Mouse (Mus musculus): ENCODE measurements around the gene Trmu. TPM values are rescaled to one million over a fixed set of nuclear protein-coding genes. Genes with fewer than 3 reads are reported as not detected.
A peak's percentile ranks its signal among the peaks of the same experiment; 100 is the strongest.

Trmu gene
- polyA plus RNA-seq, 1 experiment, result 73.4 TPM

DNA sequence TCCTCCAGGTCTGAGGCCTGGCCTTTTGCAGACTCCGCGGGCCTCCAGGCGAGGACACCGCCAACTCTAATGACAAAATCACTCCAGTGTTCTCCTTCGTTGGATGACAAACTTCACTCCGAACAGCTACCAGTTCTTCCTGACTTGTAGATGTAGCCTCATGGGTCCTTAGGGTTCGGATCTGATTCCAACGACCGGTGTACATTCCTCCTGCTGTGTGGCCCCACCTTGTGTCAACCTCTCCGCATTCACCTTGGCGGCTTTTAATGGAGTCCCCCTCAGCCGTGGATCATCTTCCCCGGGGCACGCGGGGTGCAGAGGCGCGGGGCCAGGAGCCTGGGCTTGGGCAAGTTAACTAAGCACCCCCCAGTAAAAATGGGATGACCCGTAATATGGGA, 385 bp downstream of the Trmu start:
- no peak for DNase-seq
- Histone ChIP-seq H3K4me1 (ENCODE audit: control insufficient read depth, insufficient read depth, low read length) (peaks cover 4% of the 10 kb centered on the region; the same call in 1 of the 2 replicates), H3K27me3 (ENCODE audit: control insufficient read depth, insufficient read depth, low read length) (no peaks in the 10 kb centered on the region), H3K4me3 (replicated peaks; ENCODE audit: insufficient read depth, low read depth, low read length) (peak overlapping the region; percentile 57), H3K27ac (ENCODE audit: insufficient read depth, low read length) (peak overlapping the region; percentile 58)
- TF ChIP-seq POLR2A (IDR thresholded peaks at IDR 0.05; ENCODE audit: borderline replicate concordance, insufficient read depth, low read length), result no peak
- TF ChIP-seq CTCF (IDR thresholded peaks at IDR 0.05; ENCODE audit: borderline replicate concordance, insufficient read depth, low read depth, low read length), result no peak
- under 1% methylated on average over 18 of the region's 18 CpGs for WGBS

GRCm38 (mm10) chr15:85885606-85886005, 6.5 kb downstream of the Trmu start:
- Histone ChIP-seq H3K27ac (ENCODE audit: insufficient read depth, low read length) (no peak overlapping the region), H3K4me1 (ENCODE audit: control insufficient read depth, insufficient read depth, low read length) (peaks cover 3% of the 10 kb centered on the region; the same call in 1 of the 2 replicates), H3K27me3 (ENCODE audit: control insufficient read depth, insufficient read depth, low read length) (no peaks in the 10 kb centered on the region), H3K4me3 (replicated peaks; ENCODE audit: insufficient read depth, low read depth, low read length) (no peak overlapping the region)
- TF ChIP-seq POLR2A (IDR thresholded peaks at IDR 0.05; ENCODE audit: borderline replicate concordance, insufficient read depth, low read length) (no peak), CTCF (IDR thresholded peaks at IDR 0.05; ENCODE audit: borderline replicate concordance, insufficient read depth, low read depth, low read length) (no peak)
- DNase-seq, result no peak
- 89% methylated on average over 5 of the region's 5 CpGs for WGBS

GRCm38 (mm10) chr15:85889235-85889634, 10.1 kb downstream of the Trmu start:
- Histone ChIP-seq H3K27ac (ENCODE audit: insufficient read depth, low read length) (no peak overlapping the region), H3K27me3 (ENCODE audit: control insufficient read depth, insufficient read depth, low read length) (no peaks in the 10 kb centered on the region), H3K4me1 (ENCODE audit: control insufficient read depth, insufficient read depth, low read length) (peaks cover 5% of the 10 kb centered on the region; the same call in 1 of the 2 replicates), H3K4me3 (replicated peaks; ENCODE audit: insufficient read depth, low read depth, low read length) (no peak overlapping the region)
- WGBS, result 88% methylated on average over 4 of the region's 4 CpGs
- no peak for DNase-seq
- TF ChIP-seq POLR2A (IDR thresholded peaks at IDR 0.05; ENCODE audit: borderline replicate concordance, insufficient read depth, low read length) (no peak), CTCF (IDR thresholded peaks at IDR 0.05; ENCODE audit: borderline replicate concordance, insufficient read depth, low read depth, low read length) (no peak)

DNA sequence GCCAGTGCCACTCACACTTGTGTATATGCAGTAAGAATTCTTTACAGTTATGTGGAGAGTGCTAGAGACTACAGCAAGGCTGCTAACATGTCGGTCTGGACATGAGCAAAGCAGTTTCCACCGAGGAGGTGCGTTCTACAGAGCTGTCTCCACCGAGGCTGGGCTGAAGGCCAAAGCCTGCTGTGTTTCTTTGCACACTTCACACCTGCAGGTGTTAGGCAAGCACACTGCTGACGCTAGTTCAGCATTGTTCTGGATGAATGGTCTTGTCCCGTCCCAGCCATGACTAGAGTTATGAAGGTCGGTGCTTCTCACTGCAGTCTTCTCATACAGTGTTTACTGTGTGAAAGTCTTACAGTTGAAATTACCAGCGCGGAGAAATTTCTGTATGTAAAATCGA, 12.9 kb downstream of the Trmu start:
- Histone ChIP-seq H3K27ac (ENCODE audit: insufficient read depth, low read length) (no peak overlapping the region), H3K27me3 (ENCODE audit: control insufficient read depth, insufficient read depth, low read length) (no peaks in the 10 kb centered on the region), H3K4me1 (ENCODE audit: control insufficient read depth, insufficient read depth, low read length) (peaks cover 5% of the 10 kb centered on the region; the same call in 1 of the 2 replicates), H3K4me3 (replicated peaks; ENCODE audit: insufficient read depth, low read depth, low read length) (no peak overlapping the region)
- DNase-seq, result peak; percentile 53 to 67
- TF ChIP-seq CTCF (IDR thresholded peaks at IDR 0.05; ENCODE audit: borderline replicate concordance, insufficient read depth, low read depth, low read length) (no peak), POLR2A (IDR thresholded peaks at IDR 0.05; ENCODE audit: borderline replicate concordance, insufficient read depth, low read length) (no peak)
- WGBS, result 25% methylated on average over 10 of the region's 10 CpGs

DNA sequence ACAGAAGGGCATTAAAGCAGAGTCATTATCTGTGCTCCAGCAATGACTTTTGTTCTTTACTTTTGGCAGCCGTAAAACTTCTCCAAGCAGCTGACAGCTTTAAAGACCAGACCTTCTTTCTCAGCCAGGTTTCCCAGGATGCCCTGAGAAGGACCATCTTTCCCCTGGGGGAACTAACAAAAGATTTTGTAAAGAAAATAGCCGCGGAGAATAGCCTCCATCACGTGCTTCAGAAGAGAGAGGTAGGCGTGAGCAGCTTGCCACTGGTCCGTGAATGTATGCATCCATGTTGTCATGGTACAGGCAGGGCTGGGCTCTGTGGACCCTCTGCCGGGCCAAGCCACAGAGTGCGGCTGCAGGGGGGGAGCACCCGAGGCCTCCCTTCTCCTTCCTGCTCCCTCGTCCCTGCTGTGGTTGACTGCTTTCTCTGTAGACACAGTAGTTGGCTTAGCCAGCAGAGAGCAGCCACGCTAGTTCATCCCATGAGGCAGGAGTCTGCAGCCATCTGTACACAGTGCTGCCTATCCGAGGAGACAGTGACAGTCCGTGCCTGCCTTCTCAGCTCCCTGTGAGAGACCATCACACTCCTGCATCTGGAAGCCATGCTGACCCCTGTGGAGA, 13.5 kb downstream of the Trmu start:
- 34% methylated on average over 13 of the region's 13 CpGs for whole genome bisulfite sequencing
- Histone ChIP-seq H3K27me3 (ENCODE audit: control insufficient read depth, insufficient read depth, low read length) (no peaks in the 10 kb centered on the region), H3K4me1 (ENCODE audit: control insufficient read depth, insufficient read depth, low read length) (peaks cover 5% of the 10 kb centered on the region; the same call in 1 of the 2 replicates), H3K4me3 (replicated peaks; ENCODE audit: insufficient read depth, low read depth, low read length) (no peak overlapping the region), H3K27ac (ENCODE audit: insufficient read depth, low read length) (no peak overlapping the region)
- DNase-seq, result no peak
- no peak for TF ChIP-seq CTCF (IDR thresholded peaks at IDR 0.05; ENCODE audit: borderline replicate concordance, insufficient read depth, low read depth, low read length)
- no peak for TF ChIP-seq POLR2A (IDR thresholded peaks at IDR 0.05; ENCODE audit: borderline replicate concordance, insufficient read depth, low read length)

DNA sequence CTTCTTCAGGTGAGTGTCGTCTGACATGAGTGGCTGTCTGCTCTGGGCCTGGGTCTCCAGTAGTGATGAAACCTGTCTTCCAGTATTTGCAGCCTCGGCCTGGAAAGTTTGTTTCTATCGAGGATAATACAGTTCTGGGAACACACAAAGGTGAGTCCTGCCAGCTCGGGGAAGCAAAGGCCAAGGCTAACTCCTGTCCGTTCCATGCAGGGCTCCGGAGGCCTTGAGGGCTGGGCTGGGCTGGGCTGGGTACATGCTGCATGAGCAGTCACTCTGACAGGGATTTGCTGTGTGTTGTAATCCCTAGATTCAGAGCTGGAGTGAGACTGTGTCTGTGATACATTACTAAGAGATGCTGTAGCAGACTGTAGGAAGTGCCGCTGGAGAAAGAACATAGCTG, 14.8 kb downstream of the Trmu start:
- Histone ChIP-seq H3K4me3 (replicated peaks; ENCODE audit: insufficient read depth, low read depth, low read length) (no peak overlapping the region), H3K27me3 (ENCODE audit: control insufficient read depth, insufficient read depth, low read length) (no peaks in the 10 kb centered on the region), H3K27ac (ENCODE audit: insufficient read depth, low read length) (no peak overlapping the region), H3K4me1 (ENCODE audit: control insufficient read depth, insufficient read depth, low read length) (peaks cover 9% of the 10 kb centered on the region; the same call in 1 of the 2 replicates)
- DNase-seq, result no peak
- 87% methylated on average over 7 of the region's 7 CpGs for WGBS
- TF ChIP-seq CTCF (IDR thresholded peaks at IDR 0.05; ENCODE audit: borderline replicate concordance, insufficient read depth, low read depth, low read length) (no peak), POLR2A (IDR thresholded peaks at IDR 0.05; ENCODE audit: borderline replicate concordance, insufficient read depth, low read length) (no peak)

GRCm38 (mm10) chr15:85896284-85896683, 17.2 kb downstream of the Trmu start:
- Histone ChIP-seq H3K27me3 (ENCODE audit: control insufficient read depth, insufficient read depth, low read length) (no peaks in the 10 kb centered on the region), H3K4me1 (ENCODE audit: control insufficient read depth, insufficient read depth, low read length) (peaks cover 14% of the 10 kb centered on the region), H3K4me3 (replicated peaks; ENCODE audit: insufficient read depth, low read depth, low read length) (no peak overlapping the region), H3K27ac (ENCODE audit: insufficient read depth, low read length) (no peak overlapping the region)
- 7% methylated on average over 8 of the region's 8 CpGs for WGBS
- peak; percentile 68 to 88 for DNase-seq
- no peak for TF ChIP-seq POLR2A (IDR thresholded peaks at IDR 0.05; ENCODE audit: borderline replicate concordance, insufficient read depth, low read length)
- TF ChIP-seq CTCF (IDR thresholded peaks at IDR 0.05; ENCODE audit: borderline replicate concordance, insufficient read depth, low read depth, low read length), result peak; percentile 98

DNA sequence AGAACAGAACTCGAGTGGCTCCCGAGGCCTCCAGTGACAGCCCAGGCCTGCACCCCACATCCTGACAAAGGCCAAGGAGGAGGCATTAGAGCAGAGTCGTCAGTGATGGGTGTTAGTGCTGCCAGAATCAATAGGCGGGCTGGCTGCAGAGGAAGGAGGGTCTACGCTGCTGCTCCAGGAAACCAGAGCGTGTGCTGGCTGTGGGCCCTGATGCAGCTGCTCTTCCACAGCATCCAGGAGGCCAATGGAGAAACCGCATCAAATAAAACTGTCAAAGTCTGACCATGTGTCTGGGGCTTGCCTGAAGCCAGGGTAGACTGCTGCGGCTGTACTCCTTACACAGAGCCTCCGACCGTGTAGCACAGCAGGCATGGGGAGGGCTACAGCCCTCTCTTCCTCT, 18.0 kb downstream of the Trmu start:
- 48% methylated on average over 10 of the region's 10 CpGs for WGBS
- H3K4me3 ChIP-seq (replicated peaks; ENCODE audit: insufficient read depth, low read depth, low read length), result no peak overlapping the region
- TF ChIP-seq POLR2A (IDR thresholded peaks at IDR 0.05; ENCODE audit: borderline replicate concordance, insufficient read depth, low read length) (no peak), CTCF (IDR thresholded peaks at IDR 0.05; ENCODE audit: borderline replicate concordance, insufficient read depth, low read depth, low read length) (no peak)
- no peaks in the 10 kb centered on the region for H3K27me3 ChIP-seq (ENCODE audit: control insufficient read depth, insufficient read depth, low read length)
- H3K27ac ChIP-seq (ENCODE audit: insufficient read depth, low read length), result no peak overlapping the region
- H3K4me1 ChIP-seq (ENCODE audit: control insufficient read depth, insufficient read depth, low read length), result peaks cover 9% of the 10 kb centered on the region
- no peak for DNase-seq

Data from cerebellum, adult 2 months (tissue).